Mouse (Mus musculus) mesoderm, embryonic 11.5 days (tissue): ENCODE results near the gene 4930555G01Rik.
"Not testable (repeated sequence)": the region's sequence is repeated elsewhere in the genome, so short reads cannot be mapped to it uniquely, and the experiment has no call there.

Experiments used
- DNase-seq: peaks from one replicate; pipeline ENCODE4 v3.0.0-alpha.2; 2012; ENCODE audit warnings: low read depth, low spot score

Gene 4930555G01Rik

GRCm38 (mm10) chr14:5050329-5050728, at the start of gene 4930555G01Rik:
Gene 4930555G01Rik, plus strand, starts transcription at chr14:5050629.
- not testable (repeated sequence) for DNase-seq

GRCm38 (mm10) chr14:5015591-5015990, 34.8 kb upstream of the 4930555G01Rik start, which contains the start of gene Gm3298:
Gene Gm3298, plus strand, starts transcription at chr14:5015891.
- not testable (repeated sequence) for DNase-seq

- DNase-seq = peak; percentile 30
These were observed 20.4 kb downstream of the 4930555G01Rik start, which contains the start of gene Gm8281 for GRCm38 (mm10) chr14:5070611-5071490. Gene Gm8281, plus strand, starts transcription at chr14:5071040.
